Mouse (Mus musculus) limb, embryonic 14.5 days (tissue): Measurements from ENCODE around the gene Zdhhc12. TPM values are rescaled to one million over a fixed set of nuclear protein-coding genes. Genes with fewer than 3 reads are reported as not detected.

ENCODE experiments used
- ATAC-seq: fragments of 200-750 bp; cut with Nextera tagmentation; 2 replicates; pipeline ENCODE4 v1.8.0; 2017; ENCODE audit warnings: low read depth, moderate number of reproducible peaks, moderate TSS enrichment; ENCODE audit not compliant: low FRiP score
- DNase-seq: peaks from one replicate; pipeline ENCODE4 v3.0.0-alpha.2; 2015; ENCODE audit warnings: low spot score
- H3K27ac ChIP-seq: fragments of 300-500 bp; sonication (generic); replicated peaks from 2 replicates; pipeline ENCODE4 v1.5.1; 2014; ENCODE audit warnings: low read depth, mild to moderate bottlenecking, low read length, moderate library complexity, mixed read lengths
- H3K27me3 ChIP-seq: fragments of 300-500 bp; sonication (generic); 2 replicates; pipeline ENCODE4 v1.6.1; 2014; ENCODE audit warnings: low read length, mixed read lengths; ENCODE audit not compliant: control insufficient read depth, insufficient read depth
- H3K36me3 ChIP-seq: fragments of 300-500 bp; sonication (generic); 2 replicates; pipeline ENCODE4 v1.6.1; 2014; ENCODE audit warnings: mild to moderate bottlenecking, low read length, moderate library complexity, mixed read lengths; ENCODE audit not compliant: control insufficient read depth, insufficient read depth
- H3K4me1 ChIP-seq: fragments of 300-500 bp; sonication (generic); 2 replicates; pipeline ENCODE4 v1.6.1; 2014; ENCODE audit warnings: antibody characterized with exemption, low read length, mixed read lengths; ENCODE audit not compliant: control insufficient read depth, insufficient read depth
- H3K4me2 ChIP-seq: fragments of 300-500 bp; sonication (generic); replicated peaks from 2 replicates; pipeline ENCODE4 v1.6.1; 2014; ENCODE audit warnings: low read depth, mild to moderate bottlenecking, low read length, moderate library complexity; ENCODE audit not compliant: severe bottlenecking
- H3K4me3 ChIP-seq: fragments of 300-500 bp; sonication (generic); replicated peaks from 2 replicates; pipeline ENCODE4 v1.5.1; 2014; ENCODE audit warnings: low read length
- H3K9ac ChIP-seq: fragments of 300-500 bp; sonication (generic); 2 replicates; pipeline ENCODE4 v1.6.1; 2014; ENCODE audit warnings: mild to moderate bottlenecking, low read depth, low read length, moderate library complexity; ENCODE audit not compliant: severe bottlenecking
- H3K9me3 ChIP-seq: fragments of 300-500 bp; sonication (generic); 2 replicates; pipeline ENCODE4 v1.6.1; 2016; ENCODE audit warnings: low read length; ENCODE audit not compliant: control insufficient read depth
- POLR2A ChIP-seq: fragments of 200-500 bp; IDR thresholded peaks from 2 replicates; pipeline ENCODE4 v1.8.0; 2012; ENCODE audit warnings: inconsistent platforms, mild to moderate bottlenecking, moderate library complexity, borderline replicate concordance; ENCODE audit not compliant: insufficient read depth, insufficient read length; ENCODE audit errors: extremely low read depth
- WGBS: fragments of 180-500 bp; shearing (Covaris S2); extraction: QIAGEN DNeasy Blood & Tissue Kit; methylation state at CpG from one replicate; pipeline ENCODE4 v1.1.7; 2014; 5-methylcytosine and 5-hydroxymethylcytosine counted together
- polyA plus RNA-seq, 2 experiments: library from polyadenylated mRNA; depleted of rRNA in 1 of 2; stranded (reverse) in 1 of 2; unstranded in 1 of 2; fragments of >200 nt; fragmentation: Nextera tagmentation in 1 of 2; extraction: Ambion mirVana in 1 of 2; gene quantifications; 2 replicates each; pipeline versions ENCODE4 v1.2.1 to v1.2.3; 2012 to 2014

Zdhhc12 gene
- polyA plus RNA-seq, 2 experiments: 21.9 to 53.2 TPM

DNA sequence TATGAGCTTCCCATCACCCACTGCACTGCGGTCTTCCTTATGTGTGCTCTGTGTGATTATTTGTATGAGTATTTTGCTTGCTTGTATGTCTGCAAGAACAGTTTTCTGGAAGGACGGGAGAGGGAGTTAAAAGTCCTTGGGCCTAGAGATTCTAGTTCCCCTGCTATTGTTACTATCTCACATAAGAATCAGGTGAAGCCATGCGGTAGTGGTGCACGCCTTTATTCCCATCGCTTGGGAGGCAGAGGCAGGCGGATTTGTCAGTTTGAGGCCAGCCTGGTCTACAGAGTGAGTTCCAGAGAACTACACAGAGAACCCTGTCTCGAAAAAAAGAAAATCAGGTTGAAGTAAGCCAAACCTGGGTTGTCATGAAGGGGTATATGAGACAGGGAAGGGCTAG, 20.6 kb downstream of the Zdhhc12 start:
- H3K4me1 ChIP-seq: peaks cover 3% of the 10 kb centered on the region; the same call in 1 of the 2 replicates
- H3K27ac ChIP-seq: no peak overlapping the region
- ATAC-seq (no peak), DNase-seq (no peak)
- no peak overlapping the region for H3K9ac ChIP-seq
- no peaks in the 10 kb centered on the region for H3K27me3 ChIP-seq
- H3K9me3 ChIP-seq: no peaks in the 10 kb centered on the region
- TF ChIP-seq POLR2A: no peak
- no peak overlapping the region for H3K4me2 ChIP-seq
- H3K36me3 ChIP-seq: peaks cover 50% of the 10 kb centered on the region
- H3K4me3 ChIP-seq: no peak overlapping the region
- WGBS: 77% methylated on average over 7 of the region's 7 CpGs

DNA sequence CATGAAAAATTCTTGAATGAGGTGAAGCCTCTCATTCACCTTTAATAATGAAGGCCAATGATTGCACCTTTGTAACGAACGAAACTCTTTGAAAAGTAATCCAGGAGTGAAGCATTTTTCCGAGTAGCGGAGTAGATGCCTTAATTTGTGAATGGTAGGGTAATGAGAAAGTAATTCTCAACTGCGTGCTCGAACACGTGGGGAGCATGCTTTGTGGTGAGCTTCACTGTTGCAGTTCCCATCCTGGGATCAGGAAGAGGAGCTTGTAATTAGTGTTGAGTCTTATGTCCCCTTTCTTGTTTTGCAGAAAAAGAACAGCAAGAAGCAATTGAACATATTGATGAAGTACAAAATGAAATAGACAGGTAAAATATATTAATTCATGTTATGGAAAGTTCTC, 25.5 kb downstream of the Zdhhc12 start:
- TF ChIP-seq POLR2A: no peak
- Histone ChIP-seq H3K9ac (peak overlapping the region; percentile 97), H3K27me3 (no peaks in the 10 kb centered on the region), H3K36me3 (peaks cover 36% of the 10 kb centered on the region), H3K4me3 (peak overlapping the region; percentile 98), H3K4me2 (peak overlapping the region; percentile 60), H3K27ac (no peak overlapping the region), H3K4me1 (peaks cover 24% of the 10 kb centered on the region), H3K9me3 (no peaks in the 10 kb centered on the region)
- ATAC-seq (no peak), DNase-seq (no peak)
- WGBS: 13% methylated on average over 7 of the region's 7 CpGs

DNA sequence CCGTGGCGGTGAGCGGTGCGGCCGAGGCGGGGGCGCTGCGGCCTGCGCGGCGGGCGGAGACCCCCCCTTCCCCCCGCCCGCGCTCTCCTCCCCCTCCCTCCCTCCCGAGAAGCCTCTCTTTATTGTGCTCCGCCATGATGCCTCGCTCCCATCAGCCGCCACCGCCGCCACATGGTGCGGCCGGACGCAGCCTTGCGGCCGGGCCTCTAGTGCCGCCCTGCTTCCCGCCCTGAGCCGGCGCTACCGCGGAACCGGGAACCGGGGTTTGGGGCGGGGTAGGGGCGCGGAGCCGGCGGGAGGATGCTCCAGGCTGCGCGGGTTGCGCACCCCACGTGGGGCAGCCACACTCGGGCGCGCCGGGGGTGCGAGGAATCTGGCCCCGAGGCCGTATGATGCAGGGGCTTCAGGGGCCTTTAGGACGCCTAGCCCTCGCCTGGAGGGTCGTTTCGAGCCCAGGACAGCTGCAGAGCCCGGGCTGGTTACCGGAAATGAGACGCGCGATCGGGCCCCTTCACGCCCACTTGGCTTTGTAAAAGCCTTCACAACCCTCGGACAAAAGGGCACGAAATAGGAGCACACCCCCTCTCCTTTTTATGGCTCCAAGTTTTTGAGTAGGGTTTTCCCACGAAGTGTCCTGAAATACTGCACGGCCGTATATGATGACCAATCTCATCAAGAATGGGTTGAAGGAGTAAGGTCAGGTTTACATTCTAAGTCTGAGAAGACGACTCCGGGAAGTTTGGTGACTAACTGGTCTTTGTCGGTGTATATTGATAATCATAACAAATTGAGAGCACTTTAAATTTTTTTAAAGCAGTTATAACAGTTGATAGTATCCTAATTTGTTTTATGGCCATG, 26.2 kb downstream of the Zdhhc12 start:
- TF ChIP-seq POLR2A: no peak
- DNase-seq: no peak
- ATAC-seq: peak; percentile 13
- Histone ChIP-seq H3K27me3 (no peaks in the 10 kb centered on the region), H3K4me1 (peaks cover 24% of the 10 kb centered on the region), H3K27ac (peak overlapping the region; percentile 99), H3K4me2 (peak overlapping the region; percentile 60), H3K4me3 (peak overlapping the region; percentile 98), H3K9me3 (no peaks in the 10 kb centered on the region), H3K36me3 (peaks cover 29% of the 10 kb centered on the region), H3K9ac (peak overlapping the region; percentile 97)
- WGBS: under 1% methylated on average over 27 of the region's 69 CpGs

DNA sequence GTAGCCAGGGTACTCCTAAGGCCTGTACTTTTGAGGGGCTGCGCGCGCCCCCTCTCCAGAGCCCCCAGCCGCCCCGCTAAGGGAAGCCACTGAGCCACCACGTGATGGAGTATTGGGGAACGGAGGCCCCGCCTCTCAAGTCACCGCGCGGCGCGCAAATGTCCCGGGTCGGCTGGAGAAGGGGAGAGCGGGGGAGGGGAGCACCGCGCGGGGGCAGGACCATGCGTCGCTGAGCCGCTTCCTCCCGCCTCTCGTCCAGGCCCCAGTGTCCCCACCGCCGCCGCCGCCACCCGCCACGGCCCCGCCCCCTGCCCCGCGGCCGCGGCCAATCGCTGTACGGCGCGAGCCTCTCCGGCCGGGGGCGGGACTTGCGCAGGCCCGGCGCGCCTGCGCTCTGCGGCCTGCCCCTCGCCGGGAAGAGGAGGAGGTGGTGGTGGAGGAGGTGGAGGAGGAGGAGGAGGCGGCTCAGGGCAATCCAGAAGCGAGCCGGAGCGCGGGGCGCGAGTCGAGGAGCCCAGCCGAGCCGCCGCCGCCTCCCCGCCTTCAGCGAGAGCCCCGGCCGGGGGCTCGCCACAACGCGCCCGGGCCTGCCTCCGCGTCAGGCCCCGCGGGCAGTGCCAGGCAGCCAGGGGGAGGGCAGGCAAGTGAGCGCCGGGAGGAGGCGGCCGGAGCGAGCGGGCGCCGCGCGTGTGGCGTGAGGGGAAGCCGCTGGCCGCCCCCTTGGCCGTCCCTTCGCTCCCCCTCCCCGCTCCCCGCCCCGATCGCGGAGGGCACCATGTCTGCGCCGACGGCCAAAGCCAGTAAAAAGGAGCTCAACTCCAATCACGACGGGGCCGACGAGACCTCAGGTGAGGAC, 27.2 kb downstream of the Zdhhc12 start:
- peaks cover 24% of the 10 kb centered on the region for H3K4me1 ChIP-seq
- H3K27me3 ChIP-seq: no peaks in the 10 kb centered on the region
- peak overlapping the region; percentile 97 for H3K9ac ChIP-seq
- H3K4me2 ChIP-seq: peak overlapping the region; percentile 66
- peak overlapping the region; percentile 99 for H3K27ac ChIP-seq
- DNase-seq: peak; percentile 96
- peaks cover 26% of the 10 kb centered on the region for H3K36me3 ChIP-seq
- H3K9me3 ChIP-seq: no peaks in the 10 kb centered on the region
- 2% methylated on average over 25 of the region's 101 CpGs for WGBS
- TF ChIP-seq POLR2A: peak; percentile 63; the same call in 1 of the 2 replicates
- ATAC-seq: peak; percentile 91
- peak overlapping the region; percentile 98 for H3K4me3 ChIP-seq

DNA sequence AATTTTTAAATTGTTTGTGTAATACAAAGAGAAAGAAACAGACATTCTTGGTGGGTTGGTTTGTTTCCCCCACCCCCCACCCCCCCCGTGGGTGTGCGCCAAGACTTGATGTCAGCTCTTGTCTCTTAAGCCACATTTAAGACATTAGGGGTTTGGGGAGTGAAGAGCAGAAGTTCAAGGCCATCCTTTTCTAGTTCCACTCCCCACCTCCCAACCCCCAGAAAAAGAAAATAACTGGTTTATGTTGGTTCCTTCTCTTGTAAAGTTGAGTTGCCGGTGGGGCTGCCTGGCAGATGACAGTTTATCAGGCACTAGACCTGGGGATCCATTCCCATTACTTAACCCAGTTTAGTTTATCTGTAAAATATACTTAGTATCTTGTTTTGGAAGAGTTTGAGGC, 29.1 kb downstream of the Zdhhc12 start:
- Histone ChIP-seq H3K4me3 (peak overlapping the region; percentile 59; the same call in 1 of the 2 replicates), H3K4me2 (peak overlapping the region; percentile 74), H3K4me1 (peaks cover 24% of the 10 kb centered on the region), H3K27me3 (no peaks in the 10 kb centered on the region), H3K27ac (no peak overlapping the region), H3K36me3 (peaks cover 12% of the 10 kb centered on the region), H3K9me3 (no peaks in the 10 kb centered on the region), H3K9ac (peak overlapping the region; percentile 59; the same call in 1 of the 2 replicates)
- no peak for TF ChIP-seq POLR2A
- DNase-seq (no peak), ATAC-seq (no peak)
- WGBS: 27% methylated on average over 3 of the region's 3 CpGs
